Mouse (Mus musculus): ENCODE results near the gene Zfp385a.

Gene Zfp385a

GRCm38 (mm10) chr15:103339961-103340337 is at the start of gene Zfp385a:
Zfp385a (minus strand) TSS chr15:103340093.
- peak; percentile 75 to 77 for DNase-seq (ENCODE audit: low spot score in 2 of 2)

GRCm38 (mm10) chr15:103388556-103389145 is 48.8 kb upstream of the Zfp385a start:
- no peak for DNase-seq (ENCODE audit: low spot score in 2 of 2)

- no peak for DNase-seq (ENCODE audit: low spot score in 2 of 2)
Measured at GRCm38 (mm10) chr15:103383771-103384488, 44.0 kb upstream of the Zfp385a start.

- no peak for DNase-seq (ENCODE audit: low spot score in 2 of 2)
Measured at GRCm38 (mm10) chr15:103382795-103383406, 43.0 kb upstream of the Zfp385a start.

GRCm38 (mm10) chr15:103382075-103382474 is 42.2 kb upstream of the Zfp385a start:
- DNase-seq (ENCODE audit: low spot score in 2 of 2), result no peak

GRCm38 (mm10) chr15:103378665-103379356 is 38.9 kb upstream of the Zfp385a start:
- no peak for DNase-seq (ENCODE audit: low spot score in 2 of 2)

GRCm38 (mm10) chr15:103377752-103378664 is 38.1 kb upstream of the Zfp385a start:
- no peak for DNase-seq (ENCODE audit: low spot score in 2 of 2)

- DNase-seq (ENCODE audit: low spot score in 2 of 2), result no peak
Measured at GRCm38 (mm10) chr15:103376837-103377269, 37.0 kb upstream of the Zfp385a start.

GRCm38 (mm10) chr15:103375112-103375800 is 35.4 kb upstream of the Zfp385a start:
- no peak for DNase-seq (ENCODE audit: low spot score in 2 of 2)

- DNase-seq (ENCODE audit: low spot score in 2 of 2), result no peak
Measured at GRCm38 (mm10) chr15:103372461-103372860, 32.6 kb upstream of the Zfp385a start.

- DNase-seq (ENCODE audit: low spot score in 2 of 2), result no peak
Measured at GRCm38 (mm10) chr15:103371741-103372140, 31.8 kb upstream of the Zfp385a start.

GRCm38 (mm10) chr15:103371208-103371607 is 31.3 kb upstream of the Zfp385a start:
- DNase-seq (ENCODE audit: low spot score in 2 of 2), result no peak

- DNase-seq (ENCODE audit: low spot score in 2 of 2), result no peak
Measured at GRCm38 (mm10) chr15:103370462-103370861, 30.6 kb upstream of the Zfp385a start.

- no peak for DNase-seq (ENCODE audit: low spot score in 2 of 2)
Measured at GRCm38 (mm10) chr15:103369123-103369522, 29.2 kb upstream of the Zfp385a start.

- no peak for DNase-seq (ENCODE audit: low spot score in 2 of 2)
Measured at GRCm38 (mm10) chr15:103368179-103368940, 28.5 kb upstream of the Zfp385a start.

- no peak for DNase-seq (ENCODE audit: low spot score in 2 of 2)
Measured at GRCm38 (mm10) chr15:103366376-103367149, 26.7 kb upstream of the Zfp385a start, which contains the start of gene Itga5. Itga5 (minus strand) TSS chr15:103366763.

- DNase-seq (ENCODE audit: low spot score in 2 of 2), result no peak
Measured at GRCm38 (mm10) chr15:103365471-103366375, 25.8 kb upstream of the Zfp385a start.

- no peak for DNase-seq (ENCODE audit: low spot score in 2 of 2)
Measured at GRCm38 (mm10) chr15:103364761-103365160, 24.9 kb upstream of the Zfp385a start.
